Mouse (Mus musculus): ENCODE results near the gene Camp. TPM values are rescaled to one million over a fixed set of nuclear protein-coding genes. Genes with fewer than 3 reads are reported as not detected.

Camp gene
- polyA plus RNA-seq (2012; ENCODE audit: low replicate concordance), result 3.5 and 19.0 TPM in 2 replicates

DNA sequence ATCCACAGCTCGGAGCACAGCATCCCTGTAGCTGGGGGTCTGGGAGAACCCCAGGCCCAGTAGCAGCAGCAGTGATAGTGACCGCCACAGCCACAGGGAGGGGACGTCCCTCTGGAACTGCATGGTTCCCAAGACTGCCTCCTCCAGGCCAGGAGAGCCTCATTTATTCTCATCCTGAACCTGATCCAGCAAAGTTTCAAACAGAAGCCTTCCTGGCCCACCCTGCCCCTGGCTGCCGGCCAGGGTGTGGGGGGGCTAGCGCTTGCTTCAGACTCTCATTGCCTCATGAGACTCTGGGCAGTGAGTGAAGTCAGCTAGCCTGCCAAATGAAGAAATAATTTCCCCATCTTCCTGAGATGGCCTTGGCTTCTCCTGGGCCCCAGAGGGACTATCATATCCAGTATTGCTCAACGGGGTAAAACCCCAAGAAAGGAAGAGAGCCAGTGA is at the start of gene Camp:
Camp (minus strand) TSS at position 306 of the 447 bp plus-strand sequence.

DNA sequence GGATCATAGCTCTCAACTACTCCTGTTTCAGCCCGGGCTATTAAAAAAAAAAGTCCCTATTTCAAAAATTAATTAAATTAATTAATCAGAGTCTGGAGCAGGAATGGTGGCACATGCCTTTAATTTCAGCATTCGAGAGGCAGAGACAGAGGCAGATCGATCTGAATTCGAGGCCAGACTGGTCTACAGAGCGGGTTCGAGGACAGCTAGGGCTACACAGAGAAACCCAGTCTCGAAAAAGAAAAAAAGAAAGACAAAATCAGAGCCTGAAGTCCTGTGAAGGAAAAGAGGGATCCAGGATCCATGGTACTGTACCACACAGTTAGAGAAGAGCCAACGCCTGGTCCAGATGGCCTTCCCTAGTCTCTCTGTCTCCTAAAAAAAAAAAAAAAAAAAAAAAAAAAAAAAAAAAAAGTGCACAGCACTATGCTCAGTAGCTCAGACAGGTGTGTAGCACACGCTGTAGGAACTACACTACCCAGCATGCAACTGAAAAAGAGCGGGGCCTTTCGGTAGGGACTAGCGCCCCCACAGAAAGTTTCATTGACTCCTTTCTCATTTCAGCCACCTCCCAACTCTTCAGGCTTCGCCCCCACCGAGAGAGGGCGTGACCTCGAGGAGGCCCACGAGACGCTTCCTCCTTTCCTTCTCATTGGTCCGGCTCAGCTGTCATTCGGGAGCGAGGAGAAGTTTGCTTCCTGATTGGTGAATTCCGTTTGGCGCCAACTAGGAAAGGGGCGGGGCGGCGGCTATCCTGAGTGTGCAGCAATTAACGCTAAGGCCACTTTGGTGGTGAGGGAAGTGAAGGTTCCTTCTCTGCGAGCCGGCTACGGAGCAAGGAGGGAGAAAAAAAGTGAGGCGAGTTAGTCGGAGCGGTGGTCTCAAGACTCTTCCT is 25.6 kb upstream of the Camp start, which contains the start of gene Cdc25a:
Cdc25a (plus strand) TSS at position 783 of the 895 bp plus-strand sequence.

DNA sequence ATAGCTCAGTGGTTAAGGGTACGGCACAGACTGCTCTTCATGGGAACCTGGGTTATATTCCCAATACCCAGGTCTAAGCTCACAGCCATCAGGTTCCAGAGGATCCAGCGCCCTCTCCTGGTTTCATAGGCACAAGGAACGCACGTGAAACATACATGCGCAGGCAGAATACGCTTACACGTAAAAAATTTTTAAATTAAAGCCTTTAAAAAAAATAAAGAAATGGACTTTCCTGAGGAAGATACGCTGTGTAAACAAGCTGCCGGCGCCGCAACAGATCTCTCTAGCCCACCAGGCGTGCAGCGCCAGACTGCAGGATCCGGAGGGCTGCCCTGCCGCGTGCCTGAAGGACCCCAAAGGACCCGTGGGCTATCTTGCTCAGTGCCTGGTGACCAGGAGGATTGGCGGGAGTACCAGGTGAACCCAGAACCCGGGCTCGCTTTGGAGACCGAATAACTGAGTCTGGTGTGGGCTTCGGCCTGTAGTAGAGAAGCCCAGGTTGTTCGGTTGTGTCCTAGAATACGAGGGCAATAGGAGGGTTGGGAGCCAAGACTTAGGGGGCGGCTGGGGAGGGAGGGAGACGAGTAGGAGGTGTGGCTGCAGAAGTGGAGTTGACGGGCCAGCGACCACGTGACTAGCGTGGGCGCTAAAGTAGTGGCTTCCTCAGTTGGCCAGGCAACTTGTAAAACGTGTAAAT is 16.9 kb downstream of the Camp start, which contains the start of gene Nme6:
Nme6 (plus strand) TSS at position 359 of the 697 bp plus-strand sequence.

DNA sequence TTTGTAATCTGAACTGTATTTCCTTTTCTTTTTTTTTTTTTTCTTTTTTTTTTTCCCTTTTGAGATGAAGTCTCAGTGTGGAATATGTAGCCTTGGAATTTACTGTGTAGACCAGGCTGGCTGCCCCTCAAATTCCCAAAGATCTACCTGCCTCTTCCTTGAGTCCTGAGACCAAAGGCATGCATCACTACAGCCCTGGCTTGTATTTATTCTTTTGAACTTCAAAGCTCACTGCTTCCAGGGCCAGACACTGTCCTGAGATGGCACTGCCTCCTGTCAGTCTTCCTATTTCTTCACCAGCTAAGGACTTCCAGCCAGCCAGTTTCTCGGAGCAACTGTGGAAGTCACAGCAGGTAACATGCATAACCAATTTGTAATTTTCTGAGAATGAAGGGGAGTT is 37.4 kb downstream of the Camp start, which contains the start of gene Spink8:
Spink8 (plus strand) TSS at position 301 of the 400 bp plus-strand sequence.

Other genes with a start within 250 kb of the Camp start
- gene Fbxw24, start 223.6 kb downstream of the Camp start, polyA plus RNA-seq (2012; ENCODE audit: low replicate concordance), result not detected in 2 replicates
- not detected in 2 replicates for gene Fbxw25, start 185.0 kb downstream of the Camp start, polyA plus RNA-seq (2012; ENCODE audit: low replicate concordance)
- gene Fbxw18, start 146.9 kb downstream of the Camp start, polyA plus RNA-seq (2012; ENCODE audit: low replicate concordance), result not detected in 2 replicates
- gene Fbxw26, start 103.5 kb downstream of the Camp start, polyA plus RNA-seq (2012; ENCODE audit: low replicate concordance), result not detected in 2 replicates
- gene Fbxw27, start 58.9 kb downstream of the Camp start, polyA plus RNA-seq (2012; ENCODE audit: low replicate concordance), result not detected in 2 replicates
- not detected in 2 replicates for gene Spink8, start 37.3 kb downstream of the Camp start, polyA plus RNA-seq (2012; ENCODE audit: low replicate concordance)
- 2.6 and 14.6 TPM in 2 replicates for gene Nme6, start 16.9 kb downstream of the Camp start, polyA plus RNA-seq (2012; ENCODE audit: low replicate concordance)
- 81.5 and 90.3 TPM in 2 replicates for gene Cdc25a, start 26.0 kb upstream of the Camp start, polyA plus RNA-seq (2012; ENCODE audit: low replicate concordance)
- gene Map4, start 81.8 kb upstream of the Camp start, polyA plus RNA-seq (2012; ENCODE audit: low replicate concordance), result 68.0 and 96.9 TPM in 2 replicates